Mouse (Mus musculus): ENCODE measurements at regions not wholly inside any gene's neighbourhood (a gene's known extent, or its start where the extent isn't known, plus 50 kb on each side); places are given as distances from the start of the nearest gene placed in this dataset.
A peak's percentile ranks its signal among the peaks of the same experiment; 100 is the strongest.

GRCm38 (mm10) chr6:101513696-101514095, 136.0 kb upstream of the Pdzrn3 start:
- Histone ChIP-seq H3K9me3 (no peaks in the 10 kb centered on the region), H3K27me3 (no peaks in the 10 kb centered on the region), H3K9ac (no peak overlapping the region), H3K27ac (no peak overlapping the region), H3K4me2 (no peak overlapping the region), H3K4me1 (replicated peaks) (no peaks in the 10 kb centered on the region), H3K36me3 (no peaks in the 10 kb centered on the region), H3K4me3 (no peak overlapping the region)
- no peak for ATAC-seq (ENCODE audit: low FRiP score)
- WGBS, result 59% methylated on average over 2 of the region's 2 CpGs

GRCm38 (mm10) chr6:101502149-101502548, 124.5 kb upstream of the Pdzrn3 start:
- Histone ChIP-seq H3K27ac (no peak overlapping the region), H3K4me1 (replicated peaks) (peaks cover 3% of the 10 kb centered on the region; the same call in 1 of the 2 replicates), H3K9ac (no peak overlapping the region), H3K36me3 (no peaks in the 10 kb centered on the region), H3K4me3 (no peak overlapping the region), H3K9me3 (no peaks in the 10 kb centered on the region), H3K4me2 (no peak overlapping the region), H3K27me3 (no peaks in the 10 kb centered on the region)
- no peak for ATAC-seq (ENCODE audit: low FRiP score)
- 49% methylated on average over 5 of the region's 5 CpGs for WGBS

GRCm38 (mm10) chr6:101501716-101502115, 124.0 kb upstream of the Pdzrn3 start:
- no peak overlapping the region for H3K27ac ChIP-seq
- no peak overlapping the region for H3K4me3 ChIP-seq
- H3K9me3 ChIP-seq, result no peaks in the 10 kb centered on the region
- peaks cover 3% of the 10 kb centered on the region; the same call in 1 of the 2 replicates for H3K4me1 ChIP-seq (replicated peaks)
- no peaks in the 10 kb centered on the region for H3K36me3 ChIP-seq
- WGBS, result 80% methylated on average over 4 of the region's 4 CpGs
- no peaks in the 10 kb centered on the region for H3K27me3 ChIP-seq
- H3K4me2 ChIP-seq, result no peak overlapping the region
- H3K9ac ChIP-seq, result no peak overlapping the region
- ATAC-seq (ENCODE audit: low FRiP score), result no peak

- Histone ChIP-seq H3K4me1 (replicated peaks) (peaks cover 3% of the 10 kb centered on the region; the same call in 1 of the 2 replicates), H3K9ac (no peak overlapping the region), H3K4me3 (no peak overlapping the region), H3K36me3 (no peaks in the 10 kb centered on the region), H3K9me3 (no peaks in the 10 kb centered on the region), H3K27me3 (no peaks in the 10 kb centered on the region), H3K4me2 (no peak overlapping the region), H3K27ac (no peak overlapping the region)
- ATAC-seq (ENCODE audit: low FRiP score), result no peak
Observed at GRCm38 (mm10) chr6:101500202-101500601, 122.5 kb upstream of the Pdzrn3 start.

- Histone ChIP-seq H3K4me1 (replicated peaks) (no peaks in the 10 kb centered on the region), H3K9ac (no peak overlapping the region), H3K36me3 (no peaks in the 10 kb centered on the region), H3K4me2 (no peak overlapping the region), H3K9me3 (no peaks in the 10 kb centered on the region), H3K27ac (no peak overlapping the region), H3K27me3 (no peaks in the 10 kb centered on the region), H3K4me3 (no peak overlapping the region)
- no peak for ATAC-seq (ENCODE audit: low FRiP score)
- WGBS, result 64% methylated on average over 2 of the region's 2 CpGs
Observed at GRCm38 (mm10) chr6:101488466-101488865, 110.8 kb upstream of the Pdzrn3 start.

DNA sequence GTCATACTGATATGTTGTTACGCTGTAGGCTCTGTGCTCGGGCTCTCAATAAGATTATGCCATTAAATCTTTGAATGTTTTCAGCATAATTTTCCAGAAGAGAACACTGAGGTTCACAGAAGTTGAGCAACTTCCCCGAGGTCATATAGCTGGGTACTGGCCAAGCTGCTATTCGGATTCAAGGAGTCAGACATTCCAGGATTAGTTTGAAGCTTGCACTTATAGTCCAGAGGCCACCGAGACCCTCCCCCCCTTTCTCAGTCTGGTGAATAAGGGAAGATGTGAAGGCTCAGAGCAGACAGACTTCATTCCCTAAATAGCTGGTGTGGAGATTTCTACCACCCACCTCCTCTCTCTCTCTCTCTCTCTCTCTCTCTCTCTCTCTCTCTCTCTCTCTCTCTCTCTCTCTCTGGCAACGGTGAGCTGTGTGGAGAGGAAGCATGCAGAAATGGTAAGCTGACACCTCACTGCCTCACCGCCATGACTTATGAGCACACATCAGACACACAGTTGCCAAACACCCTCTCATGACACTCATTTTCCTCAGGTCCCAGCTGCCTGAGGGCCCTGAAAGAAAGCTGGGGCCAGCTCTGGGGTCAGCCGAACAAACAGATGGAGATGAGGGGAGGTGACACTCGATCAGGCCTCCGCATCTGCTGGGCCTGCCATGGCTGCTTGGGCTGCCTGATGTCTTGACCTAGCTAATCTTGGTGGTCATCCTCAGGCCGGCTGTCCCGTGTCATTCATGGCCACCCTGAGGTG, 107.0 kb upstream of the Pdzrn3 start:
- H3K36me3 ChIP-seq, result no peaks in the 10 kb centered on the region
- no peak overlapping the region for H3K4me2 ChIP-seq
- H3K27me3 ChIP-seq, result no peaks in the 10 kb centered on the region
- H3K27ac ChIP-seq, result no peak overlapping the region
- H3K4me1 ChIP-seq (replicated peaks), result peaks cover 6% of the 10 kb centered on the region
- no peak overlapping the region for H3K9ac ChIP-seq
- no peaks in the 10 kb centered on the region for H3K9me3 ChIP-seq
- 58% methylated on average over 12 of the region's 12 CpGs for WGBS
- H3K4me3 ChIP-seq, result no peak overlapping the region
- ATAC-seq (ENCODE audit: low FRiP score), result no peak

DNA sequence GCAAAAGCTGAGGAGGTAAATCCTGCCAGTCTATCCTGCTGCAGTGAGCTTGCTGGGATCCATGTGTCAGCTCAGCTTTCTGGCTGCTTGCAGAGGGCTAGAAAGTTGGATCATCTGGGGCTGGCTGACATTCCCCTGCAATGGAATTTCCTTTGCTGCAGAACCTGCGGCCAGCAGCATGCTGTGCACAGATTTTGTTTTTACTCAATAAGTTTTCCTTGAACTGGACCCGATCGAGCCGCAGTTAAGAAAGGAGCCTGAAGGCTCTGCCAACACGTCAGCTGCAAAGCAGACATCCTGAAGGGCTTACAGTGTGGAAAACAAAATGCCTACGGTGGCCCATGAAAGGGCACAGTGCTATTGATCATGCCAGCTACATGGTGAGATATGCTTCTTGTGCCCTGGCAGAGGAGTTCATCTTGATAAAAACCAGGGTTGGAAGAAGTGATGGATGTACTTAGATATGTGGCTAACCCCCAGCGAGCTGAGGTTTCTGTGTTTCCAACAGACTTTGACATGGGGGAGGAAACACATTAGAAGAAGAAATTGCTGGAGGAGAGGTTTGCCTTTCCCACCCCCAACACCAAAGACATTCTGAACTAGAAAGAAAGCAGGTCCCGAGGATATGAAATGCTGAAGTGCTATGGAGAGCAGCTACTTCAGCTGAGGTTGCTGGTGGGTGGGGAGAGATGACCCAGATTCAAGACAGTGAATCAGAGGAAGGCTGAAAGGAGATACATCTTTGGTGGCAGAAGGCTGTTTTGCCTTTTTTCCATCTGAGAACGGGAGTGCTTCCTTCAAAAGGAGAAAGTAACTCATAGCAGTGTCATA, 105.2 kb upstream of the Pdzrn3 start:
- H3K4me1 ChIP-seq (replicated peaks), result peaks cover 6% of the 10 kb centered on the region
- WGBS, result 55% methylated on average over 9 of the region's 9 CpGs
- H3K9ac ChIP-seq, result no peak overlapping the region
- no peak overlapping the region for H3K4me3 ChIP-seq
- 0 out of 2 replicates have a peak overlapping the region, but pooled peaks have one; percentile 52 for H3K27ac ChIP-seq
- no peak for ATAC-seq (ENCODE audit: low FRiP score)
- H3K4me2 ChIP-seq, result no peak overlapping the region
- no peaks in the 10 kb centered on the region for H3K27me3 ChIP-seq
- no peaks in the 10 kb centered on the region for H3K36me3 ChIP-seq
- no peaks in the 10 kb centered on the region for H3K9me3 ChIP-seq

DNA sequence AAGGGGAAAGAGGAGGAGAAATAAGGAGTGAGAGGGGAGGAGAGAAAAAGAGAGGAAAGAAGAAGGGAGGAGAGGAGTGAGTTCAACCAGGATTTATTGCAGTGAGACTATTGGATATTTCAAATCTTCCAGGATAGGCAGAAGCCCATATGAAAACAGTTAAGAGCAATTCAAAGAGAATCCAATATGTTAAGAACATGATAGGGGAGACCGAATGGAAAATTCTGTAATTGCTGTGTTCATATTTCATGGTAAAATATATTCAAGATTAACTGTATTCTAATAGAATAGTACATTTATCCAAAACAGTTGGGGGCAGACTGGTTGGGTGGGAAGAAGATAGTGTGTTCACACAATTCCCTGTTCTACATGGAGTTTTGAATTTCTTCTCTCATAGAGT, 96.3 kb upstream of the Pdzrn3 start:
- Histone ChIP-seq H3K4me1 (replicated peaks) (peaks cover 5% of the 10 kb centered on the region), H3K36me3 (no peaks in the 10 kb centered on the region), H3K4me2 (no peak overlapping the region), H3K9ac (no peak overlapping the region), H3K4me3 (no peak overlapping the region), H3K27me3 (no peaks in the 10 kb centered on the region), H3K9me3 (no peaks in the 10 kb centered on the region), H3K27ac (no peak overlapping the region)
- ATAC-seq (ENCODE audit: low FRiP score), result no peak
- WGBS, result 91% methylated on average over 1 of the region's 1 CpGs

DNA sequence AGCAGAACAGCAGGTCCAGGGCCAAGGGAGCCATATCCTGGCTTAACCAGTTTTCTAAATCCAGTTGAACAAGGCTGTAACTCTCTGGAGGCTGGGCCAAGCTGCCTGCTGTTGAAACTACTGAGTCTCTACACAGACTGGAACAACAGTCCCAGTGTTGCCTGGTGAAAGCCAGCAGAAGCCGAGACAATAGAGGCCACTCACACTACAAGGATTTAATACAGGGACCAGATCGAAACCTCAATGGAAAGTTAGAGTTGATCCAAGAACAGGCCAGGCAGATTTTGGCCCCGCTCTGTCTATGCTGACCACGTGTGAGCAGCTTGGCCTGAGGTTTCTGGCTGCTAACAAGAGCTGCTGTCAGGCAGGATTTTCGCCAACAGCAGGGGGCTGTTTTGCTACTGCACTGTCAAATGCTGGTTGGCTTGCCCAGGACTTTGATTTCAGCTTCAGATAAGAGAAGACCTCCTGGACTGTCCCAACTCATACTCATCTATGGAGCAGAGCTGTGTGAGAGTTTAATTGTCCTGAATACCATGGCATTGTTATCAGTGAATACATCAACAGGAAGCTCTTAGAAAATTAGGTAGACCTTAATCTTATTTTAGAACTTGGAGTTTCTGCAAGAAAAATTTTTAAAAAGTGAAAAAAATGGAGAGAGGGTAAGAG, 95.7 kb upstream of the Pdzrn3 start:
- WGBS, result 26% methylated on average over 5 of the region's 5 CpGs

GRCm38 (mm10) chr6:101464910-101465309, 87.2 kb upstream of the Pdzrn3 start:
- Histone ChIP-seq H3K9ac (no peak overlapping the region), H3K27ac (no peak overlapping the region), H3K36me3 (no peaks in the 10 kb centered on the region), H3K4me3 (no peak overlapping the region), H3K4me2 (no peak overlapping the region), H3K4me1 (replicated peaks) (no peaks in the 10 kb centered on the region), H3K9me3 (no peaks in the 10 kb centered on the region), H3K27me3 (no peaks in the 10 kb centered on the region)
- 84% methylated on average over 1 of the region's 1 CpGs for WGBS
- ATAC-seq (ENCODE audit: low FRiP score), result no peak

More for the DNA sequence above, 95.7 kb upstream of the Pdzrn3 start:
- no peak overlapping the region for H3K9ac ChIP-seq
- no peaks in the 10 kb centered on the region for H3K36me3 ChIP-seq
- H3K4me2 ChIP-seq, result no peak overlapping the region
- no peak overlapping the region for H3K4me3 ChIP-seq
- no peak overlapping the region for H3K27ac ChIP-seq
- ATAC-seq (ENCODE audit: low FRiP score), result peak; percentile 85
- peaks cover 5% of the 10 kb centered on the region for H3K4me1 ChIP-seq (replicated peaks)
- no peaks in the 10 kb centered on the region for H3K27me3 ChIP-seq
- H3K9me3 ChIP-seq, result no peaks in the 10 kb centered on the region

- Histone ChIP-seq H3K27me3 (no peaks in the 10 kb centered on the region), H3K4me2 (no peak overlapping the region), H3K27ac (no peak overlapping the region), H3K36me3 (no peaks in the 10 kb centered on the region), H3K4me3 (no peak overlapping the region), H3K4me1 (replicated peaks) (no peaks in the 10 kb centered on the region), H3K9ac (no peak overlapping the region), H3K9me3 (no peaks in the 10 kb centered on the region)
- WGBS, result 64% methylated on average over 3 of the region's 3 CpGs
- no peak for ATAC-seq (ENCODE audit: low FRiP score)
Observed at GRCm38 (mm10) chr6:101463812-101464320, 86.2 kb upstream of the Pdzrn3 start.

GRCm38 (mm10) chr6:101446720-101447119, 69.0 kb upstream of the Pdzrn3 start:
- Histone ChIP-seq H3K9ac (no peak overlapping the region), H3K4me2 (no peak overlapping the region), H3K4me1 (replicated peaks) (no peaks in the 10 kb centered on the region), H3K9me3 (no peaks in the 10 kb centered on the region), H3K4me3 (no peak overlapping the region), H3K27me3 (no peaks in the 10 kb centered on the region), H3K27ac (no peak overlapping the region), H3K36me3 (no peaks in the 10 kb centered on the region)
- no peak for ATAC-seq (ENCODE audit: low FRiP score)
- WGBS, result 83% methylated on average over 5 of the region's 5 CpGs
